Mouse (Mus musculus) myocyte (in vitro differentiated cells): Measurements from ENCODE around the gene Chrne. TPM values are rescaled to one million over a fixed set of nuclear protein-coding genes. Genes with fewer than 3 reads are reported as not detected.

Experiments
- H3K27me3 ChIP-seq: one replicate; pipeline ENCODE4 v1.6.1; 2011; ENCODE audit not compliant: control insufficient read depth, insufficient read depth, insufficient read length
- H3K36me3 ChIP-seq: one replicate; pipeline ENCODE4 v1.6.1; 2011; ENCODE audit not compliant: control insufficient read depth, insufficient read depth
- H3K4me2 ChIP-seq: one replicate; pipeline ENCODE4 v1.6.1; 2011; ENCODE audit warnings: low read depth, control low read depth
- H3K4me3 ChIP-seq: one replicate; pipeline ENCODE4 v1.5.1; 2011; ENCODE audit warnings: mild to moderate bottlenecking, control low read depth, moderate library complexity
- H3K79me2 ChIP-seq: one replicate; pipeline ENCODE4 v1.6.1; 2011; ENCODE audit not compliant: control insufficient read depth, insufficient read depth
- H3ac ChIP-seq: one replicate; pipeline ENCODE4 v1.6.1; 2011; ENCODE audit not compliant: control insufficient read depth, insufficient read length
- CEBPB ChIP-seq: IDR thresholded peaks from 2 replicates; pipeline ENCODE4 v1.6.1; 2011; ENCODE audit warnings: mild to moderate bottlenecking, moderate library complexity; ENCODE audit not compliant: poor library complexity, insufficient read depth, severe bottlenecking
- E2F4 ChIP-seq: IDR thresholded peaks from one replicate; pipeline ENCODE4 v1.6.1; 2011; ENCODE audit warnings: mild to moderate bottlenecking, control low read depth, moderate library complexity; ENCODE audit not compliant: insufficient read depth
- MAX ChIP-seq: IDR thresholded peaks from one replicate; pipeline ENCODE4 v1.6.1; 2011; ENCODE audit warnings: low read depth, mild to moderate bottlenecking, control low read depth
- MYOD1 ChIP-seq, 3 experiments: IDR thresholded peaks; one replicate each; pipeline ENCODE4 v1.6.1; 2011; ENCODE audit warnings: control low read depth in 2 of 3, low read depth in 2 of 3, mild to moderate bottlenecking in 2 of 3, moderate library complexity in 1 of 3; ENCODE audit not compliant: insufficient read length in 2 of 3, control insufficient read depth in 1 of 3
- MYOG ChIP-seq, 3 experiments: IDR thresholded peaks; one replicate each; pipeline ENCODE4 v1.6.1; 2011; ENCODE audit warnings: control low read depth in 2 of 3, low read depth in 2 of 3, mild to moderate bottlenecking in 2 of 3; ENCODE audit not compliant: insufficient read length in 2 of 3, control insufficient read depth in 1 of 3, insufficient read depth in 1 of 3
- POLR2A ChIP-seq: IDR thresholded peaks from one replicate; pipeline ENCODE4 v1.6.1; 2011; ENCODE audit warnings: low read depth, mild to moderate bottlenecking, control low read depth, moderate library complexity; ENCODE audit not compliant: insufficient read length
- POLR2AphosphoS2 ChIP-seq: IDR thresholded peaks from one replicate; pipeline ENCODE4 v1.6.1; 2011; ENCODE audit warnings: low read depth, control low read depth; ENCODE audit not compliant: insufficient read length
- REST ChIP-seq: IDR thresholded peaks from one replicate; pipeline ENCODE4 v1.6.1; 2011; ENCODE audit warnings: mild to moderate bottlenecking, control low read depth, moderate library complexity; ENCODE audit not compliant: insufficient read depth, insufficient read length
- SRF ChIP-seq: IDR thresholded peaks from one replicate; pipeline ENCODE4 v1.6.1; 2011; ENCODE audit warnings: low read depth; ENCODE audit not compliant: control insufficient read depth, insufficient read length
- TCF12 ChIP-seq: IDR thresholded peaks from one replicate; pipeline ENCODE4 v1.6.1; 2011; ENCODE audit warnings: mild to moderate bottlenecking, control low read depth; ENCODE audit not compliant: poor library complexity, insufficient read depth, severe bottlenecking
- TCF3 ChIP-seq: IDR thresholded peaks from one replicate; pipeline ENCODE4 v1.6.1; 2011; ENCODE audit warnings: low read depth, control low read depth; ENCODE audit not compliant: insufficient read length
- USF1 ChIP-seq: IDR thresholded peaks from one replicate; pipeline ENCODE4 v1.6.1; 2011; ENCODE audit warnings: low read depth, mild to moderate bottlenecking, control low read depth, moderate library complexity
- polyA plus RNA-seq: library from polyadenylated mRNA; unstranded; fragments of >200 nt; fragmentation: generic; extraction: Trizol; gene quantifications from one replicate; pipeline ENCODE4 v1.2.1, GENCODE M21; 2012; ENCODE audit warnings: missing spikeins

Gene Chrne
- polyA plus RNA-seq, 1 experiment = 5.3 TPM

- H3K79me2 ChIP-seq = peaks cover 74% of the 10 kb centered on the region
- peak overlapping the region; percentile 97 for H3K4me2 ChIP-seq
- H3K4me3 ChIP-seq = peak overlapping the region; percentile 94
- peak in 1 of 3 experiments; percentile 11 for TF ChIP-seq MYOD1 (IDR thresholded peaks at IDR 0.05; ENCODE audit: control insufficient read depth in 1 of 3, insufficient read length in 2 of 3, low read depth in 2 of 3)
- peak; percentile 79 for TF ChIP-seq POLR2AphosphoS2
- peak; percentile 16 for TF ChIP-seq E2F4
- TF ChIP-seq REST = no peak
- TF ChIP-seq TCF12 = no peak
- TF ChIP-seq MYOG (IDR thresholded peaks at IDR 0.05; ENCODE audit: control insufficient read depth in 1 of 3, insufficient read depth in 1 of 3, insufficient read length in 2 of 3, low read depth in 2 of 3) = no peak
- no peak for TF ChIP-seq TCF3
- no peak for TF ChIP-seq SRF
- TF ChIP-seq POLR2A = peak; percentile 80
- TF ChIP-seq USF1 = no peak
- TF ChIP-seq CEBPB = no peak
- TF ChIP-seq MAX = no peak
- no peaks in the 10 kb centered on the region for H3K27me3 ChIP-seq
- peak overlapping the region; percentile 88 for H3ac ChIP-seq
- peaks cover 24% of the 10 kb centered on the region for H3K36me3 ChIP-seq
These were observed 36.0 kb upstream of the Chrne start for GRCm38 (mm10) chr11:70654923-70655570.

- peak within 1 kb of the TSS; percentile 94 for H3K4me3 ChIP-seq
- no peaks in the 10 kb centered on the region for H3K27me3 ChIP-seq
- peak within 1 kb of the TSS; percentile 97 for H3K4me2 ChIP-seq
- peaks cover 30% of the 10 kb centered on the region for H3K36me3 ChIP-seq
- peak within 1 kb of the TSS; percentile 88 for H3ac ChIP-seq
- peaks cover 72% of the 10 kb centered on the region for H3K79me2 ChIP-seq
- TF ChIP-seq TCF3 (peak; percentile 17), MYOG (IDR thresholded peaks at IDR 0.05; ENCODE audit: control insufficient read depth in 1 of 3, insufficient read depth in 1 of 3, insufficient read length in 2 of 3, low read depth in 2 of 3) (peak in 1 of 3 experiments; percentile 15), USF1 (no peak), CEBPB (no peak), POLR2AphosphoS2 (peak; percentile 95), SRF (no peak), POLR2A (peak; percentile 78), MYOD1 (IDR thresholded peaks at IDR 0.05; ENCODE audit: control insufficient read depth in 1 of 3, insufficient read length in 2 of 3, low read depth in 2 of 3) (peak in 1 of 3 experiments; percentile 42), REST (peak; percentile 66), MAX (no peak), TCF12 (no peak), E2F4 (no peak)
These were observed 35.3 kb upstream of the Chrne start, which contains the start of gene Pfn1 for GRCm38 (mm10) chr11:70654198-70654922. Pfn1 (minus strand) TSS chr11:70654644.

- Histone ChIP-seq H3K4me3 (peak overlapping the region; percentile 94), H3K27me3 (no peaks in the 10 kb centered on the region), H3K4me2 (peak overlapping the region; percentile 99), H3ac (peak overlapping the region; percentile 88), H3K36me3 (peaks cover 36% of the 10 kb centered on the region), H3K79me2 (peaks cover 64% of the 10 kb centered on the region)
- no peak for TF ChIP-seq REST
- TF ChIP-seq POLR2A = peak; percentile 19
These were observed 34.6 kb upstream of the Chrne start for GRCm38 (mm10) chr11:70653345-70654197.

- no peak for TF ChIP-seq MAX
- peak; percentile 6 for TF ChIP-seq POLR2AphosphoS2
- Histone ChIP-seq H3K27me3 (no peaks in the 10 kb centered on the region), H3K36me3 (peaks cover 36% of the 10 kb centered on the region), H3K79me2 (peaks cover 58% of the 10 kb centered on the region), H3K4me3 (peak overlapping the region; percentile 94), H3K4me2 (peak overlapping the region; percentile 99), H3ac (peak overlapping the region; percentile 88)
These were observed 33.9 kb upstream of the Chrne start for GRCm38 (mm10) chr11:70652884-70653344.
